15 mouse cellular contexts compared by ENCODE assay signal in genomic region chr2:127736631-127737209, GRCm38 (mm10). TPM values are rescaled to one million over a fixed set of nuclear protein-coding genes. Genes with fewer than 3 reads are reported as not detected.
DNase-seq lines count a peak whose midpoint lies in the region; ATAC-seq and TF ChIP-seq lines count a peak whose summit lies in the region.
"Had no signal": no experiment of that assay in that cellular context is flagged by ENCODE, and none has a peak within 500 bp of the region (broad histone marks: within the 10 kb centered on the region; RNA-seq: fewer than 3 reads in every experiment).

No protein-coding gene starts in this region.

- H3K4me1 ChIP-seq in kidney, embryonic 16.5 days (ENCODE audit: insufficient read depth, low read length): no peaks in the 10 kb centered on the region
- H3K4me1 ChIP-seq in small intestine, adult 2 months (ENCODE audit: control insufficient read depth, insufficient read depth, insufficient read length, low read length): peaks cover 30% of the 10 kb centered on the region
- H3K4me1 ChIP-seq: lung, embryonic 15.5 days had no signal

- no peaks in the 10 kb centered on the region for H3K9me3 ChIP-seq in kidney, embryonic 16.5 days (ENCODE audit: low read length)
- H3K9me3 ChIP-seq: lung, embryonic 15.5 days had no signal

- peak overlapping the region; percentile 38; the same call in 1 of the 2 replicates for H3K27ac ChIP-seq in kidney, embryonic 16.5 days (ENCODE audit: low read length)
- peak overlapping the region; percentile 91 for H3K27ac ChIP-seq in small intestine, adult 2 months (ENCODE audit: insufficient read depth, low read depth, low read length)
- H3K27ac ChIP-seq: hindbrain, embryonic 14.5 days; lung, embryonic 15.5 days had no signal

- TF ChIP-seq POLR2A in small intestine, adult 2 months (IDR thresholded peaks at IDR 0.05; ENCODE audit: low read depth, low read length): no peak

- DNase-seq in kidney, postnatal 10 days: no peak
- peak; percentile 48 for DNase-seq in heart, adult 8-10 months (ENCODE audit: low spot score)
- DNase-seq in heart, postnatal 10 days: peak; percentile 40 to 42
- no peak for DNase-seq in left cerebral cortex, adult 8-10 months (ENCODE audit: low spot score in 2 of 2)
- no peak for DNase-seq in cerebellum, adult 11-12 months
- DNase-seq: gastrocnemius, postnatal 10 days had no signal

- no peak overlapping the region for H3K4me3 ChIP-seq in kidney, embryonic 16.5 days (ENCODE audit: low read length)
- no peak overlapping the region for H3K4me3 ChIP-seq in small intestine, adult 2 months (ENCODE audit: low read depth, low read length)
- H3K4me3 ChIP-seq: lung, embryonic 15.5 days had no signal

- H3K4me2 ChIP-seq in kidney, embryonic 16.5 days (replicated peaks; ENCODE audit: low read depth, low read length): no peak overlapping the region
- H3K4me2 ChIP-seq: hindbrain, embryonic 14.5 days; liver, embryonic 11.5 days; lung, embryonic 15.5 days had no signal

- TF ChIP-seq CTCF in small intestine, adult 2 months (IDR thresholded peaks at IDR 0.05; ENCODE audit: extremely low read depth, insufficient read length, insufficient replicate concordance, low read depth, low read length): no peak

- H3K9ac ChIP-seq in kidney, embryonic 16.5 days (replicated peaks; ENCODE audit: low read length): no peak overlapping the region
- H3K9ac ChIP-seq: hindbrain, embryonic 14.5 days; lung, embryonic 15.5 days had no signal

- H3K27me3 ChIP-seq in kidney, embryonic 16.5 days (ENCODE audit: insufficient read depth, low read length): no peaks in the 10 kb centered on the region
- no peaks in the 10 kb centered on the region for H3K27me3 ChIP-seq in small intestine, adult 2 months (ENCODE audit: control insufficient read depth, insufficient read depth, low read length)
- H3K27me3 ChIP-seq: lung, embryonic 15.5 days had no signal

- WGBS in kidney, embryonic 16.5 days: 66% methylated on average over 6 of the region's 6 CpGs
- 49% methylated on average over 6 of the region's 6 CpGs for WGBS in small intestine, adult 2 months

- ATAC-seq in kidney, embryonic 16.5 days (ENCODE audit: low FRiP score, low TSS enrichment): no peak
- ATAC-seq: forebrain, embryonic 14.5 days had no signal

- intact Hi-C loops in heart, postnatal 10 days (cut with DNase I): no loop called here

- no peaks in the 10 kb centered on the region for H3K36me3 ChIP-seq in kidney, embryonic 16.5 days (ENCODE audit: insufficient read depth, low read length)
- no peaks in the 10 kb centered on the region for H3K36me3 ChIP-seq in small intestine, adult 2 months (ENCODE audit: control insufficient read depth, insufficient read depth, low read length)

RNA-seq across cellular contexts. Expression of gene Mall, which starts 7.0 kb away (rescaled TPM):
- 2.6 and 3.5 TPM in 2 replicates for polyA plus RNA-seq in kidney, embryonic 16.5 days (2015; fragmentation: Nextera tagmentation; extraction: Ambion mirVana)
- 1 to 10 TPM; 3.4 to 8.7 (median 6.4) TPM for total RNA-seq in heart, adult 8-10 months (2022)
- total RNA-seq in heart, postnatal 10 days (2021): 10 to 100 TPM; 14.5 to 15.9 TPM
- polyA plus RNA-seq in small intestine, adult 2 months (2012; rRNA removed): 231 and 503 TPM in 2 replicates
- under 1 TPM; 0.37 to 0.78 (median 0.54) TPM for total RNA-seq in left cerebral cortex, adult 8-10 months (2022)
- total RNA-seq: megakaryocyte-erythroid progenitor cell, adult 5-6 weeks; MEL; neutrophil, adult 5-6 weeks had no signal

RNA-seq across cellular contexts. Expression of gene Nphp1, which starts 52.0 kb away (rescaled TPM):
- 39.7 and 42.6 TPM in 2 replicates for polyA plus RNA-seq in kidney, embryonic 16.5 days (2015; fragmentation: Nextera tagmentation; extraction: Ambion mirVana)
- total RNA-seq in heart, adult 8-10 months (2022): 10 to 100 TPM in 1 of 4 experiments, 1 to 10 TPM in 3; 7.2 to 10.0 (median 8.9) TPM
- total RNA-seq in heart, postnatal 10 days (2021): 10 to 100 TPM; 10.9 to 12.3 TPM
- polyA plus RNA-seq in small intestine, adult 2 months (2012; rRNA removed): 1.1 and 1.3 TPM in 2 replicates
- total RNA-seq in left cerebral cortex, adult 8-10 months (2022): 10 to 100 TPM; 13.2 to 17.8 (median 17.1) TPM

RNA-seq across cellular contexts. Expression of gene Mtln, which starts 55.6 kb away (rescaled TPM):
- polyA plus RNA-seq in kidney, embryonic 16.5 days (2015; fragmentation: Nextera tagmentation; extraction: Ambion mirVana): 33.7 and 36.2 TPM in 2 replicates
- 10 to 100 TPM; 56.0 to 63.9 (median 62.7) TPM for total RNA-seq in heart, adult 8-10 months (2022)
- total RNA-seq in heart, postnatal 10 days (2021): 10 to 100 TPM; 34.9 to 36.5 TPM
- 55.9 and 60.7 TPM in 2 replicates for polyA plus RNA-seq in small intestine, adult 2 months (2012; rRNA removed)
- 10 to 100 TPM; 38.4 to 47.6 (median 44.3) TPM for total RNA-seq in left cerebral cortex, adult 8-10 months (2022)

Comparison
In these comparisons a context has a peak if more than half of its experiments do, and no peak if none do; other contexts are left out.
1. DNase-seq: peak in heart, adult 8-10 months (single experiment) and heart, postnatal 10 days (2 of 2); none in kidney, postnatal 10 days (single experiment), left cerebral cortex, adult 8-10 months (0 of 2) and cerebellum, adult 11-12 months (single experiment).